Mouse (Mus musculus) testis, adult 2 months (tissue): Measurements from ENCODE around the gene Arpc1a.
"Not testable (repeated sequence)": the region's sequence is repeated elsewhere in the genome, so short reads cannot be mapped to it uniquely, and the experiment has no call there.

Experiments
- CTCF ChIP-seq: fragments of 200-500 bp; IDR thresholded peaks from 2 replicates; pipeline ENCODE4 v1.5.1; 2012; ENCODE audit warnings: low read depth, mild to moderate bottlenecking, inconsistent platforms, low read length, moderate library complexity; ENCODE audit not compliant: control insufficient read depth, insufficient read depth, insufficient replicate concordance
- POLR2A ChIP-seq: fragments of 200-500 bp; IDR thresholded peaks from 2 replicates; pipeline ENCODE4 v1.6.1; 2012; ENCODE audit warnings: low read depth, mild to moderate bottlenecking, inconsistent platforms, low read length, moderate library complexity; ENCODE audit not compliant: control insufficient read depth

- not testable (repeated sequence) for TF ChIP-seq POLR2A, CTCF
These were observed 17.8 kb downstream of the Arpc1a start for GRCm38 (mm10) chr5:145101451-145101850.
